Mouse (Mus musculus): ENCODE data around the gene Kctd15. TPM values are rescaled to one million over a fixed set of nuclear protein-coding genes. Genes with fewer than 3 reads are reported as not detected.

Kctd15 gene
- polyA plus RNA-seq, 1 experiment, result not detected

GRCm38 (mm10) chr7:34675120-34675790, 18.7 kb upstream of the Kctd15 start:
- TF ChIP-seq GATA1 (IDR thresholded peaks at IDR 0.05; ENCODE audit: low read length), result no peak

GRCm38 (mm10) chr7:34672916-34673315, 16.4 kb upstream of the Kctd15 start:
- no peak for TF ChIP-seq GATA1 (IDR thresholded peaks at IDR 0.05; ENCODE audit: low read length)

GRCm38 (mm10) chr7:34671911-34672310, 15.4 kb upstream of the Kctd15 start:
- TF ChIP-seq GATA1 (IDR thresholded peaks at IDR 0.05; ENCODE audit: low read length), result no peak

GRCm38 (mm10) chr7:34670778-34671177, 14.2 kb upstream of the Kctd15 start:
- TF ChIP-seq GATA1 (IDR thresholded peaks at IDR 0.05; ENCODE audit: low read length), result no peak

- no peak for TF ChIP-seq GATA1 (IDR thresholded peaks at IDR 0.05; ENCODE audit: low read length)
Measured at GRCm38 (mm10) chr7:34669336-34669735, 12.8 kb upstream of the Kctd15 start.

- no peak for TF ChIP-seq GATA1 (IDR thresholded peaks at IDR 0.05; ENCODE audit: low read length)
Measured at GRCm38 (mm10) chr7:34667874-34668273, 11.3 kb upstream of the Kctd15 start.

GRCm38 (mm10) chr7:34663145-34663544, 6.6 kb upstream of the Kctd15 start:
- no peak for TF ChIP-seq GATA1 (IDR thresholded peaks at IDR 0.05; ENCODE audit: low read length)

- no peak for TF ChIP-seq GATA1 (IDR thresholded peaks at IDR 0.05; ENCODE audit: low read length)
Measured at GRCm38 (mm10) chr7:34662227-34662626, 5.7 kb upstream of the Kctd15 start.

- TF ChIP-seq GATA1 (IDR thresholded peaks at IDR 0.05; ENCODE audit: low read length), result no peak
Measured at GRCm38 (mm10) chr7:34659386-34660085, 3.0 kb upstream of the Kctd15 start.

- TF ChIP-seq GATA1 (IDR thresholded peaks at IDR 0.05; ENCODE audit: low read length), result no peak
Measured at GRCm38 (mm10) chr7:34655086-34655839, 1.3 kb downstream of the Kctd15 start.

GRCm38 (mm10) chr7:34654441-34655085, 2.0 kb downstream of the Kctd15 start:
- no peak for TF ChIP-seq GATA1 (IDR thresholded peaks at IDR 0.05; ENCODE audit: low read length)

GRCm38 (mm10) chr7:34653731-34654440, 2.6 kb downstream of the Kctd15 start:
- no peak for TF ChIP-seq GATA1 (IDR thresholded peaks at IDR 0.05; ENCODE audit: low read length)

- no peak for TF ChIP-seq GATA1 (IDR thresholded peaks at IDR 0.05; ENCODE audit: low read length)
Measured at GRCm38 (mm10) chr7:34652751-34653502, 3.6 kb downstream of the Kctd15 start.

GRCm38 (mm10) chr7:34651381-34651780, 5.2 kb downstream of the Kctd15 start:
- TF ChIP-seq GATA1 (IDR thresholded peaks at IDR 0.05; ENCODE audit: low read length), result no peak

Data from G1E-ER4 (cell line).